Mouse (Mus musculus) cortical plate, adult 2 months (tissue): ENCODE data around the gene Gm11232.

Experiments used
- CTCF ChIP-seq: fragments of 200-500 bp; IDR thresholded peaks from 2 replicates; pipeline ENCODE4 v1.5.1; 2011; ENCODE audit warnings: mild to moderate bottlenecking, control low read depth, low read length; ENCODE audit not compliant: insufficient read depth; ENCODE audit errors: extremely low read depth
- POLR2A ChIP-seq: fragments of 200-500 bp; IDR thresholded peaks from 2 replicates; pipeline ENCODE4 v1.6.1; 2011; ENCODE audit warnings: mild to moderate bottlenecking, low read length, control low read depth; ENCODE audit not compliant: insufficient read depth; ENCODE audit errors: extremely low read depth

- no peak for TF ChIP-seq CTCF
- TF ChIP-seq POLR2A: no peak
Observed at GRCm38 (mm10) chr4:71745741-71746140, 12.0 kb downstream of the Gm11232 start.
